Mouse (Mus musculus) CH12.LX (cell line): ENCODE data around the gene Fnbp1.

ENCODE experiments used
- CHD1 ChIP-seq: IDR thresholded peaks from 2 replicates; pipeline ENCODE4 v1.6.1; 2012; ENCODE audit warnings: low read depth, low read length, improper control_type of control experiment, inconsistent platforms
- CTCF ChIP-seq, 2 experiments: IDR thresholded peaks in 1 of 2; conservative IDR thresholded peaks in 1 of 2; 2 replicates each; pipeline ENCODE4 v1.5.1; 2011 to 2012; ENCODE audit warnings: low read depth in 2 of 2, low read length in 2 of 2, improper control_type of control experiment in 1 of 2, inconsistent platforms in 1 of 2, mild to moderate bottlenecking in 1 of 2, moderate library complexity in 1 of 2
- E2F4 ChIP-seq: IDR thresholded peaks from 2 replicates; pipeline ENCODE4 v1.6.1; 2011; ENCODE audit warnings: low read depth, low read length, improper control_type of control experiment; ENCODE audit not compliant: insufficient replicate concordance
- EP300 ChIP-seq: IDR thresholded peaks from 2 replicates; pipeline ENCODE4 v1.6.1; 2011; ENCODE audit warnings: low read length, improper control_type of control experiment
- MAFK ChIP-seq: IDR thresholded peaks from 2 replicates; pipeline ENCODE4 v1.6.1; 2011; ENCODE audit warnings: low read length, improper control_type of control experiment; ENCODE audit not compliant: insufficient replicate concordance
- MAX ChIP-seq: IDR thresholded peaks from 2 replicates; pipeline ENCODE4 v1.6.1; 2011; ENCODE audit warnings: low read length, improper control_type of control experiment
- MEF2A ChIP-seq: IDR thresholded peaks from 2 replicates; pipeline ENCODE4 v1.6.1; 2014; ENCODE audit warnings: low read depth, mild to moderate bottlenecking, inconsistent platforms, low read length, improper control_type of control experiment, borderline replicate concordance
- PAX5 ChIP-seq: IDR thresholded peaks from 2 replicates; pipeline ENCODE4 v1.6.1; 2012; ENCODE audit warnings: low read length, inconsistent platforms, mixed read lengths
- POLR2A ChIP-seq: IDR thresholded peaks from 2 replicates; pipeline ENCODE4 v1.6.1; 2011; ENCODE audit warnings: low read depth, mild to moderate bottlenecking, improper control_type of control experiment, low read length
- SMC3 ChIP-seq: IDR thresholded peaks from 2 replicates; pipeline ENCODE4 v1.6.1; 2011; ENCODE audit warnings: low read depth, low read length, improper control_type of control experiment
- TBP ChIP-seq: conservative IDR thresholded peaks from 2 replicates; pipeline ENCODE4 v1.6.1; 2011; ENCODE audit warnings: low read depth, low read length, improper control_type of control experiment
- ZC3H11A ChIP-seq: IDR thresholded peaks from 2 replicates; pipeline ENCODE4 v1.6.1; 2012; ENCODE audit warnings: low read depth, mild to moderate bottlenecking, inconsistent platforms, low read length, improper control_type of control experiment
- ZMIZ1 ChIP-seq: IDR thresholded peaks from 2 replicates; pipeline ENCODE4 v1.6.1; 2012; ENCODE audit warnings: low read depth, mild to moderate bottlenecking, inconsistent platforms, low read length, improper control_type of control experiment

GRCm38 (mm10) chr2:31109960-31110548 lies 31.8 kb downstream of the Fnbp1 start:
- no peak for TF ChIP-seq MAFK
- no peak for TF ChIP-seq PAX5
- no peak for TF ChIP-seq E2F4
- TF ChIP-seq CTCF (conservative IDR thresholded peaks at IDR 0.05 in 1 of 2, IDR thresholded peaks at IDR 0.05 in 1 of 2; ENCODE audit: low read depth in 2 of 2, low read length in 2 of 2): no peak
- TF ChIP-seq POLR2A: no peak
- TF ChIP-seq TBP: no peak
- no peak for TF ChIP-seq MEF2A
- TF ChIP-seq SMC3: no peak
- TF ChIP-seq MAX: no peak
- no peak for TF ChIP-seq ZMIZ1
- no peak for TF ChIP-seq ZC3H11A
- no peak for TF ChIP-seq CHD1
- TF ChIP-seq EP300: no peak
